Mouse (Mus musculus) embryonic facial prominence, embryonic 12.5 days (tissue): ENCODE data around the gene Asap2. TPM values are rescaled to one million over a fixed set of nuclear protein-coding genes. Genes with fewer than 3 reads are reported as not detected.
A peak's percentile ranks its signal among the peaks of the same experiment; 100 is the strongest.
"Not testable (repeated sequence)": the region's sequence is repeated elsewhere in the genome, so short reads cannot be mapped to it uniquely, and the experiment has no call there.

ENCODE experiments used
- ATAC-seq: fragments of 200-750 bp; cut with Nextera tagmentation; 2 replicates; pipeline ENCODE4 v1.8.0; 2017; ENCODE audit not compliant: insufficient number of reproducible peaks, insufficient read depth, low FRiP score, low TSS enrichment
- H3K27ac ChIP-seq: fragments of 300-500 bp; sonication (generic); 2 replicates; pipeline ENCODE4 v1.5.1; 2016; ENCODE audit warnings: mild to moderate bottlenecking
- H3K27me3 ChIP-seq: fragments of 300-500 bp; sonication (generic); 2 replicates; pipeline ENCODE4 v1.6.1; 2016; ENCODE audit warnings: mild to moderate bottlenecking, moderate library complexity
- H3K36me3 ChIP-seq: fragments of 300-500 bp; sonication (generic); 2 replicates; pipeline ENCODE4 v1.6.1; 2016; ENCODE audit warnings: mild to moderate bottlenecking
- H3K4me1 ChIP-seq: fragments of 300-500 bp; sonication (generic); 2 replicates; pipeline ENCODE4 v1.6.1; 2016
- H3K4me2 ChIP-seq: fragments of 300-500 bp; sonication (generic); replicated peaks from 2 replicates; pipeline ENCODE4 v1.6.1; 2016; ENCODE audit warnings: mild to moderate bottlenecking, moderate library complexity
- H3K4me3 ChIP-seq: fragments of 300-500 bp; sonication (generic); 2 replicates; pipeline ENCODE4 v1.5.1; 2016; ENCODE audit warnings: mild to moderate bottlenecking
- H3K9ac ChIP-seq: fragments of 300-500 bp; sonication (generic); 2 replicates; pipeline ENCODE4 v1.6.1; 2016; ENCODE audit warnings: mild to moderate bottlenecking, moderate library complexity
- H3K9me3 ChIP-seq: fragments of 300-500 bp; sonication (generic); 2 replicates; pipeline ENCODE4 v1.6.1; 2016; ENCODE audit warnings: mild to moderate bottlenecking, moderate library complexity
- WGBS: fragments of 180-500 bp; shearing (Covaris S2); methylation state at CpG from one replicate; pipeline ENCODE4 v1.1.7; 2016; 5-methylcytosine and 5-hydroxymethylcytosine counted together
- polyA plus RNA-seq: library from polyadenylated mRNA; unstranded; fragments of >200 nt; fragmentation: Nextera tagmentation; extraction: Ambion mirVana; gene quantifications from 2 replicates; pipeline ENCODE4 v1.2.1, GENCODE M21; 2016

Gene Asap2
- polyA plus RNA-seq, result 15.3 and 17.0 TPM in 2 replicates

GRCm38 (mm10) chr12:20990132-20990531 lies at the start of gene Asap2:
TSS of gene Asap2 (plus strand) at chr12:20990459.
- Histone ChIP-seq H3K9ac (peak within 1 kb of the TSS; percentile 64), H3K4me3 (peak within 1 kb of the TSS; percentile 59), H3K4me2 (peak within 1 kb of the TSS; percentile 38)
- H3K27me3 ChIP-seq, H3K4me1 ChIP-seq, ATAC-seq, H3K27ac ChIP-seq, H3K9me3 ChIP-seq, H3K36me3 ChIP-seq: not testable (repeated sequence)
- 0% methylated on average over 33 of the region's 38 CpGs for WGBS

DNA sequence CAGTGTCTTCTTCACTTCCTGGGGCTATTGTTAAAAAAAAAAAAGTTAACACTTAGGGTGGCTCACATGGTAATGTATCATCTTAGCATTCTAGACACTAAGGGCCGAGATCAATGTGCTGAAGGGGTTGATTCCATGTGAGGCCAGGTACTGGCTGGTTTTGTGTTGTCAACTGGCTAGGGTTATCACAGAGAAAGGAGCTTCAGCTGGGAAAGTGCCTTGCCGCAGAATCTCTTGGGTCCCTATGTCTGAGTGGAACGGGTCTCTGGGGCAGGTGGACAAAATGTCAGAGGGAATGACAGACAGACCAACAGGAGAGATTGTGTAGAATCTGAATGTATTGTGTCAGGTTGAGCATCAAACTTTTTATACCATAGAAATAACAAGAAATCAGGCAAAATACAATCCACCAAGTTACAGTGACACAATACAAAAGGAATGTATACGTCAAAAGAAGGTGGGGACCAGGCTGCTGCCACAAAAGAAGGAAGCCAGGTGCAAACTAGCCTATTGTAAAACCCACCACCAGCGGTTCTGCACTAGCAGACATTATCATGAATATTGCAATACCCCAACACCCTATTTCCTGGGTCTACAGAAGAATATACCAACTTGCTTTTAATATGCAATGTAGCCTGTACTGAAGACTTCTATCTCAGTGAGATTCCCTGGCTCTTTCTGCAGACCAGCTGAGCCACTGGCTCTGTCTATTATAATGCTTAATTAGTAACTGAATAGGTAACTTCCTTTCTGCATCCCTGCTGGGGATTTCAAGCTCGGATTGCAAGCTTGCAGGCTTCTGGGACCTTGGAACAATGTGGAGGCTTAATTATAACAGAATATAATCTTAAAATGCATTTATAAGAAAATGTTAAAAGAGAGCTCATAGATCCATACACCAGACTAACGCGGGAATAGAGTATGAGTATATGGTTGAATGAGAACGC lies 42.9 kb upstream of the Asap2 start:
- not testable (repeated sequence) for H3K9me3 ChIP-seq, H3K4me1 ChIP-seq, H3K36me3 ChIP-seq, H3K27me3 ChIP-seq, ATAC-seq, H3K27ac ChIP-seq, H3K9ac ChIP-seq, H3K4me2 ChIP-seq, H3K4me3 ChIP-seq
- WGBS, result 70% methylated on average over 9 of the region's 9 CpGs

GRCm38 (mm10) chr12:20990579-20990978 lies 320 bp downstream of the Asap2 start:
- Histone ChIP-seq H3K4me2 (peak overlapping the region; percentile 38), H3K4me3 (peak overlapping the region; percentile 59), H3K9ac (peak overlapping the region; percentile 64)
- not testable (repeated sequence) for ATAC-seq, H3K4me1 ChIP-seq, H3K27me3 ChIP-seq, H3K27ac ChIP-seq, H3K36me3 ChIP-seq, H3K9me3 ChIP-seq
- WGBS, result under 1% methylated on average over 29 of the region's 52 CpGs

GRCm38 (mm10) chr12:21030875-21031274 lies 40.6 kb downstream of the Asap2 start:
- not testable (repeated sequence) for H3K4me3 ChIP-seq, H3K27me3 ChIP-seq, H3K27ac ChIP-seq, H3K9ac ChIP-seq, H3K36me3 ChIP-seq, ATAC-seq, H3K4me1 ChIP-seq, H3K9me3 ChIP-seq, H3K4me2 ChIP-seq
- WGBS, result 50% methylated on average over 6 of the region's 6 CpGs

- not testable (repeated sequence) for H3K4me1 ChIP-seq, ATAC-seq, H3K4me3 ChIP-seq, H3K9ac ChIP-seq, H3K9me3 ChIP-seq, H3K27ac ChIP-seq, H3K27me3 ChIP-seq, H3K4me2 ChIP-seq, H3K36me3 ChIP-seq
- 96% methylated on average over 9 of the region's 9 CpGs for WGBS
These were observed 56.5 kb downstream of the Asap2 start for GRCm38 (mm10) chr12:21046716-21047115.

GRCm38 (mm10) chr12:21075731-21076130 lies 85.5 kb downstream of the Asap2 start:
- H3K9me3 ChIP-seq, H3K27me3 ChIP-seq, H3K4me1 ChIP-seq, H3K4me2 ChIP-seq, H3K36me3 ChIP-seq, H3K27ac ChIP-seq, H3K9ac ChIP-seq, H3K4me3 ChIP-seq, ATAC-seq: not testable (repeated sequence)
- 40% methylated on average over 4 of the region's 4 CpGs for WGBS

DNA sequence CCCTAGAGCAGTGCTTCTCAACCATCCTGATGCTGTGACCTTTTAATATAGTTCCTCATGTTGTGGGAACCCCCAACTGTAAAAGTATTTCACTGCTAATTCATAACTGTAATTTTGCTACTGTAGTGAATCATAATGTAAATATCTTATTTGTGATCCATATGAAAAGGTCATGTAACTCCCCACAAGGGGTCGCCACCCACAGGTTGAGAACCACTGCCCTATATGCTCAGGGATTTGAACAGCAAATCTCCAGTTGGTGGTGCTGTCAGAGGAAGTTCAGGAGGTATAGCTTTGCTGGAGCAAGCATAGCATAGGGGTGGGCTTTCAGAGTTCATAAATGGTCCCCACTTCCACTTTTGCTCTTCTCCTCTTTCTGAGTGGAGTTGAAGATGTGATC lies 99.9 kb downstream of the Asap2 start:
- 40% methylated on average over 1 of the region's 1 CpGs for WGBS
- H3K36me3 ChIP-seq, H3K4me3 ChIP-seq, ATAC-seq, H3K9ac ChIP-seq, H3K4me2 ChIP-seq, H3K27ac ChIP-seq, H3K4me1 ChIP-seq, H3K9me3 ChIP-seq, H3K27me3 ChIP-seq: not testable (repeated sequence)

DNA sequence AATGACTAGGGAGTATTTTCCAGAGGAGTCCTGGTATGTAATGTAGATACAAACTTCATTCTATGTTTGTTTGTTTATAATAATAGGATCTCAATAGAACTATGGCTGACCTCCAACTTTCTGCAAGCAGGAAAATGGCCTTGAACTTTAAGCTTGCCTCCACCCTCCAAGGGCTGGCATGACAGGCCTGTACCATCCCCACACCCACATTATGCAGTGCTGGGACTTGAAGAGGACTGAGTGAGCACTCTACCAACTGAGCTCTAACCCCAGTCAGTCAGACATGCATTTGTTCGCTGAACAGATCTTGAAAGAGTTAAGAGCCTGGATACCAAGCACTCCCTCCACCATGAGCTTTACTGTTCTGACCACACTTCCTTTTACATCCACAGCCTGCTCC lies 102.2 kb downstream of the Asap2 start:
- 100% methylated on average over 1 of the region's 1 CpGs for WGBS
- not testable (repeated sequence) for H3K36me3 ChIP-seq, H3K4me2 ChIP-seq

DNA sequence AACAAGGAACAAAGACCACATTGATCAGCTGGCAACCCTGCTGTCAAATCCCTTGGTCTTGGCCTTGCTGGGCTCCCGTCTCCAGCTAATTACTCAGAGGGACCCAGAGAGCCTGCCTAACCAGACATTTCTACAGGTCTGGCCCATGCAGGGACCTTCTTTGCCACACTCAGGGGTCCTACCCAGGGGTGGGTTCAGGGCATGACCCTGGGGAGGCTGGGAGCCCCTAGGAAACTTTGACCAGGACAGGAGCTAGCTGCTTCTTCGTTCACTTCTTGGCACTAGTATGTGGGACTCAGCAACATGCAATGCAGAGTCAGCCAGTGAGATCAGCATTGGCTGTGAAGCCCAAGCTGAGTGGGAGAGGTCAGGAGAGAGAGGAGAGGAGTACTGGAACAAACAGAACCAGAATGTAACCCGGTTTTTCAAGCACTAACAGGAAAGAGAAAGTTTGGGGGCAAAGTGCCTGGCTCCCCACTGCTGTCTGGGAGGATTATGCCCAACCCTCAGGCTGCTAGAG lies 107.6 kb downstream of the Asap2 start:
- WGBS, result 41% methylated on average over 3 of the region's 3 CpGs

More for the DNA sequence above, 102.2 kb downstream of the Asap2 start:
- not testable (repeated sequence) for H3K9me3 ChIP-seq, H3K9ac ChIP-seq, H3K4me1 ChIP-seq, H3K4me3 ChIP-seq, H3K27me3 ChIP-seq, ATAC-seq, H3K27ac ChIP-seq

DNA sequence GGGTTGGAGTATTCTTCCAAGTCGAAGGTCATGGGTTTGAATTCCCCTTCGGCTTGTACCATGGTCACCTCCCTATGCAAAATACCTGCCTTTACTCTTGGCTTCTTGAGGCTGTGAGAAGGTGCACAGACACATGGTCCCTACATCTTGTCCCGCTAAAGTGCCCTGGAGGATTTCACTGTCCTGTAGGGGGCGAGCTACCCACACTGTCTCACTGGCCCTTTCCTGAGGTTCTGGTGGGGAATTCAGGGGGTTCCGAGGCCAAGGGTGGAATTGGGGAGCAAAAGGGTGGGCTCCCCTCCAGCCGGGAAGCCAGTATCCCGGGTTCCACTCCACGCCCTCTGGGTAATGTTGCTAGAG lies 120.8 kb downstream of the Asap2 start:
- H3K4me1 ChIP-seq, H3K27me3 ChIP-seq, ATAC-seq, H3K36me3 ChIP-seq, H3K9me3 ChIP-seq: not testable (repeated sequence)
- 3% methylated on average over 8 of the region's 8 CpGs for WGBS
- Histone ChIP-seq H3K4me2 (peak overlapping the region; percentile 67), H3K9ac (peak overlapping the region; percentile 83), H3K4me3 (peak overlapping the region; percentile 84), H3K27ac (peak overlapping the region; percentile 70)

More for the DNA sequence above, 107.6 kb downstream of the Asap2 start:
- not testable (repeated sequence) for H3K9ac ChIP-seq, H3K4me2 ChIP-seq, H3K4me3 ChIP-seq, ATAC-seq, H3K36me3 ChIP-seq, H3K27me3 ChIP-seq, H3K27ac ChIP-seq, H3K9me3 ChIP-seq, H3K4me1 ChIP-seq

DNA sequence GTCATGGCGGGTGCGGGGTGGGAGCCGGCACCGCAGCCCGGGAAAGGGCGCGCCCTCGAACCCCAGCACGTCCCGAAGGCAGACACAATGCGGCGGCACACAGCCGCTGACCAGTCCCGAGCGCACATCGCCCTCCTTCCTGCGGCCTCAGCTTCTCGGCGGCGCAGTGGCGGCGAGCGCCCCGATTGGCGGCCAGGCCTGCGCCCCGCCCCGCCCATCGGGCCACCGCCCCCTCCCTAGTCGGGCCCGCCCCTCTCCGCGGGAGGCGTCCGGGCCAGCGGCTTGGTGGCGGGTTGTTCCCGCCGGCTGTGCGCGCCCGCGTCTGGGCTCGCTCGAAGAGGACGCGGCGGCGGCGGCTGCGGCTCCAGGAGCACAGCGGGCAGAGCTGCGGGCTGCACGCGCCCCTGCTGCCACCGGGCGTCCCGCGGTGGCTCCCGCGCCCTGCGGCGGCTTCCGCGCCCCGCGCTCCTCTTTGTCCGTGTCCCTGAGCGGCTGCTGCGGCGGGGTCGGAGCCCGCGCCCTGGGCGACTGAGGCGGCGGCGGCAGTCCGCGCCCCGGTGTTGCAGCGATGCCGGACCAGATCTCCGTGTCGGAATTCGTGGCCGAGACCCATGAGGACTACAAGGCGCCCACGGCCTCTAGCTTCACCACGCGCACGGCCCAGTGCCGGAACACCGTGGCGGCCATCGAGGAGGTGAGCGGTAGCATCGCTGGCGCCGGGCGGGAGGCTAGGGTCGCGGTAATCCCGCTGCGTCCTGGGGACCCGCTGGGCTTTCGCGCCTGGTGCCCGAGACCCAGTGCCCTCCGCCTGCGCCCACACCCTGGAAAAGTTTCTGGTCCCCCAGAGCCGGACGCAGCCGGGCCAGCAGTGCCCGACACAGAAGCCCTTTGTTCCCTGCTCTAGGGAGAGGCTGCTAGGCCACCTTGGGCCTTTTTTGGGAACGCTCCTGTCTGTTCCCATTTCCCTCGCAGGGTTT lies 121.5 kb downstream of the Asap2 start:
- no peaks in the 10 kb centered on the region for H3K4me1 ChIP-seq
- WGBS, result under 1% methylated on average over 112 of the region's 118 CpGs
- H3K9me3 ChIP-seq, result no peaks in the 10 kb centered on the region
- H3K36me3 ChIP-seq, result no peaks in the 10 kb centered on the region
- peak; percentile 98 for ATAC-seq
- peak overlapping the region; percentile 67 for H3K4me2 ChIP-seq
- H3K27ac ChIP-seq, result peak overlapping the region; percentile 86
- H3K27me3 ChIP-seq, result no peaks in the 10 kb centered on the region
- peak overlapping the region; percentile 83 for H3K9ac ChIP-seq
- H3K4me3 ChIP-seq, result peak overlapping the region; percentile 84
